Mouse (Mus musculus): ENCODE measurements around the gene Adap1. TPM values are rescaled to one million over a fixed set of nuclear protein-coding genes. Genes with fewer than 3 reads are reported as not detected.

The Adap1 gene
- polyA plus RNA-seq, 1 experiment from 2014 or later = 2.0 TPM

DNA sequence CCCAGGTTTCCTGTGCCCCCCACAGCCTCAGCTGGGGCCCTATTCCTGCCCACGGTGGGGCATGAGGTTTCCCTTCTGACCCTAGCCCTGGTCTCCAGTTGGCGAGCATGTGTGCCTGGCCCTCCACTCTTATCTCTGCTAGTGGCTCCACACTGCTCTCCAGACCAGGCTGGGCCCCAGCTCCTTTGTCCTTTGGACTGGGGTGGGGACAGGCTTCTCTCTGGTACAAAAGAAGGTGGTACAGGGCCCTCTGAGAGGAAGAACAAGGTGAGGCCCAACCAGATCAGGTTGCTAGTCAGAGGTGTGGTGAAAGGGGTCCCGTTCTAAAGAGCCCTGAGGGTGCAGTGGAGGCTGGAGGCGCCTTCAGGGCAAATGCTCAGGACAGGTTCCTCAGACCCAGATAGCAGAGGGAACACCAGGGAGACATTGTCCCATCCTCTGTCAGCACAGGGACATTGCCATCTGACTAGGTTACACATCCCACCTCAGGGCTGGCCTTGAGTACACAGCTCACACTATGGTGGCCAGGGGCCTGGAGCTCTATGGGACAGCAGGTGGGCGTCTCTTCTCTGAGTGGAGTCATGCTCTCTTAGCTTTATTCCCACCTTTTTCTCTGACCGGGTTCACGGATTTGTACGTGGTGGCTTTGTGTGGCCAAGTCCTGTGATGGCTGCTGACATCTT lies 7.3 kb upstream of the Adap1 start:
- Histone ChIP-seq H3K4me1 (replicated peaks; ENCODE audit: control insufficient read depth, insufficient read depth, low read length) (no peaks in the 10 kb centered on the region), H3K9ac (ENCODE audit: low read length) (no peak overlapping the region), H3K9me3 (ENCODE audit: control insufficient read depth, low read length) (no peaks in the 10 kb centered on the region), H3K4me3 (ENCODE audit: low read depth, low read length) (no peak overlapping the region), H3K27me3 (ENCODE audit: control insufficient read depth, insufficient read depth, low read length) (no peaks in the 10 kb centered on the region), H3K4me2 (ENCODE audit: low read depth, low read length, severe bottlenecking) (no peak overlapping the region), H3K27ac (ENCODE audit: low read depth, low read length) (no peak overlapping the region), H3K36me3 (ENCODE audit: control insufficient read depth, insufficient read depth, low read length) (peaks cover 2% of the 10 kb centered on the region)
- no peak for DNase-seq (ENCODE audit: low spot score)
- ATAC-seq (replicated peaks; ENCODE audit: low FRiP score) = no peak
- WGBS = 86% methylated on average over 8 of the region's 8 CpGs

DNA sequence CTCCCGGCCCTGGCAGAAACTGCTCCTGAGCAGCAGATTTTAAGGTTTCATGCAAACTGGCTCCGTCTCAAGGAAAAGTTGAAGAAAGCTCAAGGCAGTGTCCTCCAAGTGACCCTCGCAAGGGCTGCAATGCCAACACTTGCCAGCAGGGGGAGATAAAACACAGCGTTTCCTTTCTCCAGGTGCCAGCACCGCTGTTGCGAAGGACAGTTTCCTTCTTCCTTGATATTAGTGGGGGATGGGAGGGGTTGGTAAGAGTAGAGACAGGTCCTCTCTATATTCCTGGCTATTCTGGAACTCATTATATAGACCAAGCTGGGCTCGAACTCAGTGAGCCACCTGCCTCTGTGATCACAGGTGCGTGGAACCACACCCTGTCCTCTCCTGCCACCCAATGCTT lies 6.3 kb upstream of the Adap1 start:
- 19% methylated on average over 8 of the region's 8 CpGs for WGBS
- no peak; the same call in 1 of the 2 replicates for ATAC-seq (replicated peaks; ENCODE audit: low FRiP score)
- DNase-seq (ENCODE audit: low spot score) = peak; percentile 89

DNA sequence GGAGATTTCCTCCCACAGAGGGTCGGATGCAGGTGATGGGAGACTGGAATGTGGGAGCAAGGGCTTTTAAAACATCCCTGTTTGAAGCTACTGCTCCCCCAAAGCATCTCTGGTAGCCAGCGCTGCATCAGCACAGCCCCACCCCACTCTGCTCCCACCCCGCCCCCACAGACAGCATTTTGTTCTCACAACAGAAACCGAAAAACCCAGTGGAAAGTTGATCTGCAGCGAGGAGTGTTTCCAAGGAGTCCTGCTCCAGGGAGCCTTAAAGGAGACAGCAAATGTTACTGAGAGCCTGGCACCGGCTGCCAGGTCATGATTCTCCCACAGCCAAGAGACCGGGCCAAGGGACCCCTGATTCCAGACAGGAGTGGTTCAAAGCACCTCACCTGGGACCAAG lies 5.3 kb upstream of the Adap1 start:
- Histone ChIP-seq H3K4me3 (ENCODE audit: low read depth, low read length) (no peak overlapping the region), H3K36me3 (ENCODE audit: control insufficient read depth, insufficient read depth, low read length) (no peaks in the 10 kb centered on the region), H3K9ac (ENCODE audit: low read length) (no peak overlapping the region), H3K4me1 (replicated peaks; ENCODE audit: control insufficient read depth, insufficient read depth, low read length) (no peaks in the 10 kb centered on the region), H3K27me3 (ENCODE audit: control insufficient read depth, insufficient read depth, low read length) (peaks cover 5% of the 10 kb centered on the region), H3K27ac (ENCODE audit: low read depth, low read length) (no peak overlapping the region), H3K9me3 (ENCODE audit: control insufficient read depth, low read length) (no peaks in the 10 kb centered on the region), H3K4me2 (ENCODE audit: low read depth, low read length, severe bottlenecking) (no peak overlapping the region)
- ATAC-seq (replicated peaks; ENCODE audit: low FRiP score) = no peak
- WGBS = 71% methylated on average over 7 of the region's 7 CpGs
- no peak for DNase-seq (ENCODE audit: low spot score)

More for the DNA sequence above, 6.3 kb upstream of the Adap1 start:
- H3K36me3 ChIP-seq (ENCODE audit: control insufficient read depth, insufficient read depth, low read length) = no peaks in the 10 kb centered on the region
- no peak overlapping the region for H3K4me3 ChIP-seq (ENCODE audit: low read depth, low read length)
- no peaks in the 10 kb centered on the region for H3K4me1 ChIP-seq (replicated peaks; ENCODE audit: control insufficient read depth, insufficient read depth, low read length)
- H3K27me3 ChIP-seq (ENCODE audit: control insufficient read depth, insufficient read depth, low read length) = no peaks in the 10 kb centered on the region; the same call in 1 of the 2 replicates
- H3K9me3 ChIP-seq (ENCODE audit: control insufficient read depth, low read length) = no peaks in the 10 kb centered on the region
- no peak overlapping the region for H3K4me2 ChIP-seq (ENCODE audit: low read depth, low read length, severe bottlenecking)
- H3K27ac ChIP-seq (ENCODE audit: low read depth, low read length) = no peak overlapping the region
- no peak overlapping the region for H3K9ac ChIP-seq (ENCODE audit: low read length)

DNA sequence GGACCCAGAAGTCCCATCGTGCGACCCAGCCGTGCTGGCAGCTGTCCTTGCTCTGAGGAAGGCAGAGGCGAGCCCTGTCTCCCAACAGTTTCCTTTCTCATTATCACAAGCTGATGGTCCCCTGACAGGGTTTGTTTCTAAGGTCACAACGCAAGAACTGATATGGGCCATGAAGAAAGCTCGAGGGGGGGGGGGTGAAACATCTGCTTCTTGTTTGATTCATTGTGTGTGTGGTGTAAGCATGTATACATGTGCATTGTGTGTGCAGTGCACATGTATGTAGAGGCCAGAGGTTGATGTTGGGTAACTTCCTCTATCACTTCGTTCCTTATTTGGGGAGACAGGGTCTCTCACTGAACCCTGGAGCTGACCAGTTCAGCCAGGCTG lies 2.2 kb upstream of the Adap1 start:
- Histone ChIP-seq H3K9me3 (ENCODE audit: control insufficient read depth, low read length) (no peaks in the 10 kb centered on the region), H3K4me1 (replicated peaks; ENCODE audit: control insufficient read depth, insufficient read depth, low read length) (0 out of 2 replicates have a peak, but pooled peaks cover 3% of the 10 kb centered on the region), H3K27me3 (ENCODE audit: control insufficient read depth, insufficient read depth, low read length) (peaks cover 31% of the 10 kb centered on the region), H3K27ac (ENCODE audit: low read depth, low read length) (no peak overlapping the region), H3K4me3 (ENCODE audit: low read depth, low read length) (no peak overlapping the region), H3K9ac (ENCODE audit: low read length) (no peak overlapping the region), H3K36me3 (ENCODE audit: control insufficient read depth, insufficient read depth, low read length) (no peaks in the 10 kb centered on the region), H3K4me2 (ENCODE audit: low read depth, low read length, severe bottlenecking) (no peak overlapping the region)
- 77% methylated on average over 7 of the region's 7 CpGs for WGBS
- DNase-seq (ENCODE audit: low spot score) = no peak
- no peak for ATAC-seq (replicated peaks; ENCODE audit: low FRiP score)

DNA sequence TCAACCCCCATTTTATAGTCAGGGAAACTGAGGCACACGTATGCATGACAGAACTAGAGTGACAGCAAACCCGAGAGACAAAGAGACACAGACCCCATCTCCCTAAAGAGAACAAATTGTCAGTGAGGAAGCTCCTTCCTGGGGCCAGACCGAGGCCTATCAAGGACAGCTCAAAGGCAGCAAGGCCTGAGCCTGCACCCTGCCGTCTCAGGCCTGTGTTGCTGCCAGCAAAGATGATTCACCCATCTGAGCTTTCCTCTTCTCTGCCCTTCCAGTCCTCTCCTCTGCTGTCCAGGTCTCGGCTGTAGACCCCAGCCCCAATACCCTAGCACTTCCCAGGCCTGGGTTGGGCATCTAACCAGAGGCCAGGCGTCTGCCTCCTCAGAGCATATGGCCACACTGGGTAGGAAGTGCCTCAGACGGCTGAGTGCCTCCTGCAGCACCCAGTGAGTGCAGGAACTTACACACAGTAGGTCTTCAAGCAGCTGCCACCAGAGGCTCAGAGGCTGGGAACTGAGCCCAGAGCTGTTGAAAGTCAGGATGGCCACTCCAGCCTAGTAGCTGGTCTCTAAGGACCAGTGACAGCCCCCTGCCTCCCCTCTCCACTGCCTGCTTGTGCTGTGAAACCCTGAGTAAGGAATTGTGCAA lies 1.7 kb upstream of the Adap1 start:
- 81% methylated on average over 7 of the region's 7 CpGs for WGBS
- peaks cover 31% of the 10 kb centered on the region for H3K27me3 ChIP-seq (ENCODE audit: control insufficient read depth, insufficient read depth, low read length)
- H3K4me2 ChIP-seq (ENCODE audit: low read depth, low read length, severe bottlenecking) = no peak overlapping the region
- H3K9ac ChIP-seq (ENCODE audit: low read length) = no peak overlapping the region
- DNase-seq (ENCODE audit: low spot score) (no peak), ATAC-seq (replicated peaks; ENCODE audit: low FRiP score) (no peak)
- H3K27ac ChIP-seq (ENCODE audit: low read depth, low read length) = no peak overlapping the region
- H3K36me3 ChIP-seq (ENCODE audit: control insufficient read depth, insufficient read depth, low read length) = no peaks in the 10 kb centered on the region
- no peaks in the 10 kb centered on the region for H3K9me3 ChIP-seq (ENCODE audit: control insufficient read depth, low read length)
- no peak overlapping the region for H3K4me3 ChIP-seq (ENCODE audit: low read depth, low read length)
- 0 out of 2 replicates have a peak, but pooled peaks cover 3% of the 10 kb centered on the region for H3K4me1 ChIP-seq (replicated peaks; ENCODE audit: control insufficient read depth, insufficient read depth, low read length)

DNA sequence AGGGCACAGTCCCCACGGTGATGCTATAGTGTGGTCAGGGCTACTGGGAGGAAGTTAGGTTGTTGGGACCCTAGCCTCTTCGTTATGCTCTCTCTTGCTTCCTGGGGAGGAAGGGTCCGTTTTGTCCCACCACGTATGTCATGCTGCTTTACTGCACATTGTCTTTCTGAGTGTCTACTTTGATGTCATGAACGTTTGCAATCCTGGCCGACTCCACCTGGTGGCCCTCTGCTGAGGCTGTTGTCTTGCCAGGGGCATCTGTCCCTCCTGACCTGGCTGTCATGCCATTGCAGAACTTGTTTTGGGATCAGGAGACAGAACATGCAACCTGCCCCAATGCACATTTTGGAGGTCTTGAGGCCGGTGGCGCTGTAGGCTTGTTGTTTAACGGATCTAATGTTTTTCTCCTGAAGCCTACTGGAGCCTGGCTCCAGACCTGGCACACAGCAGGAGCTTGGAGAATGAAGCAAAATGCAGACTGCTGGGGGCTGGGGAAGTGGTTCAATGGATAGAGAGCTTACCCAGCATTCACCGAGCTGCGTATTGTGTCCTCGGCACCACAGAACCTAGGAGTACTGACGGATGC lies 782 bp upstream of the Adap1 start:
- DNase-seq (ENCODE audit: low spot score) (no peak), ATAC-seq (replicated peaks; ENCODE audit: low FRiP score) (no peak)
- no peak overlapping the region for H3K4me3 ChIP-seq (ENCODE audit: low read depth, low read length)
- WGBS = 64% methylated on average over 13 of the region's 13 CpGs
- H3K36me3 ChIP-seq (ENCODE audit: control insufficient read depth, insufficient read depth, low read length) = no peaks in the 10 kb centered on the region
- H3K4me2 ChIP-seq (ENCODE audit: low read depth, low read length, severe bottlenecking) = no peak overlapping the region
- no peak overlapping the region for H3K27ac ChIP-seq (ENCODE audit: low read depth, low read length)
- H3K27me3 ChIP-seq (ENCODE audit: control insufficient read depth, insufficient read depth, low read length) = peaks cover 31% of the 10 kb centered on the region
- H3K4me1 ChIP-seq (replicated peaks; ENCODE audit: control insufficient read depth, insufficient read depth, low read length) = 0 out of 2 replicates have a peak, but pooled peaks cover 3% of the 10 kb centered on the region
- H3K9me3 ChIP-seq (ENCODE audit: control insufficient read depth, low read length) = no peaks in the 10 kb centered on the region
- H3K9ac ChIP-seq (ENCODE audit: low read length) = no peak overlapping the region

DNA sequence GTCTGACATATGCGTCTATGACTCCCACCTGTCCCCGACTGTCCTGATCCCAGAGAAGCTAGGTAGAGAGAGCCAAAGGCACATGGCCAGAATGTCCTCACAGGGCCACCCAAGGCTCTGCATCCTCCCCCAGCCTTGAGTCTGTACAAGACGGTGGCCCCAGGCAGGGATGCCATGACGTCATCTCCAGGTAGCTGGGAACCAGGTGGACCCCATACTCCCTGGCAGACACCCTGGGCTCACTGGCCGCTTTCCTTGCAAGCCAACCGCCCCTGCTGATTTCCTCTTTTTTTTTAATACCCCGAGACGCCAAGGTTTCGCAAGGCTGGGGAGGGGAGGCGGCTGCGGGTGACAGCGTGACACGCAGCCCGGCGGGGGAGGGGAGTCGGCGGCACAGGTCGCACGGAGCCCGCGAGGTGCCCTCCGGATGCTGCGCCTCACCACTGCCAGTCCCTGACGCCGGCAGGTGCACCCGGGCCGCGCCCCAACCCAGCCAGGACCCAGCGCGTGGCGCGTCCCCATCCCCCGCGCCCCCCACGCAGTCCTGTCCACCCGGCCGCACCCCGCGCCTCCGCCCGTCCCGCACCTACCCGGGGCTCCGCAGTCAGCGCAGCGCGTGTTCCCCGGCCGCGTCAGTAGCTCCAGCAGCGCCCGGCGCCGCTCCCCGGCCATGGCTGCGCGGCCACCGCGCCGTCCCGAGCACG lies 579 bp downstream of the Adap1 start:
- H3K4me1 ChIP-seq (replicated peaks; ENCODE audit: control insufficient read depth, insufficient read depth, low read length) = 0 out of 2 replicates have a peak, but pooled peaks cover 3% of the 10 kb centered on the region
- H3K4me3 ChIP-seq (ENCODE audit: low read depth, low read length) = peak overlapping the region; percentile 67
- DNase-seq (ENCODE audit: low spot score) (peak; percentile 70), ATAC-seq (replicated peaks; ENCODE audit: low FRiP score) (peak; percentile 45; the same call in 1 of the 2 replicates)
- no peaks in the 10 kb centered on the region for H3K36me3 ChIP-seq (ENCODE audit: control insufficient read depth, insufficient read depth, low read length)
- peak overlapping the region; percentile 93 for H3K4me2 ChIP-seq (ENCODE audit: low read depth, low read length, severe bottlenecking)
- H3K27ac ChIP-seq (ENCODE audit: low read depth, low read length) = no peak overlapping the region
- 8% methylated on average over 11 of the region's 62 CpGs for WGBS
- H3K9ac ChIP-seq (ENCODE audit: low read length) = peak overlapping the region; percentile 63
- H3K9me3 ChIP-seq (ENCODE audit: control insufficient read depth, low read length) = no peaks in the 10 kb centered on the region
- H3K27me3 ChIP-seq (ENCODE audit: control insufficient read depth, insufficient read depth, low read length) = peaks cover 31% of the 10 kb centered on the region

DNA sequence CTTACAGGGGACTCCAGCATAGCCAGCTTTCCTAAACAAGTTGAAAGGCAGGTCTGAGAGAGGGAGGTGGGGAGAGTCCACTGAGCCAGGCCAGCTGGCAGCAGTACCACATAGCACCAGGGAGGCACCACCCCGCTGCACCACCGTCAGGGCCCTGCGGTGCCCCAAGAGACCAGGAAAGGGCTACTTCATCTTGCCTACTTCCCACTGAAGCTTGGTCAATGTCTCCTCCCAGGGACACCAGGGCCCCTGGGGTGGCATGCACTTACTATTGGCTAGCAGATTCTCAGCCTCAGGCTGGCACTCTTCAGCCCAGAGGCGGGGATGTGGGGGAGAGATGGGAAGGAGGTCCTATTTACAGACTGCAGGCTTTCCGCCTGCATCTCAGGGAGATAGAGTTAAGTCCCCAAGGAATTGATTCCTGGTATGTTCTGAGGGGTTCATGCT lies 1.4 kb downstream of the Adap1 start:
- DNase-seq (ENCODE audit: low spot score) (no peak), ATAC-seq (replicated peaks; ENCODE audit: low FRiP score) (no peak)
- Histone ChIP-seq H3K27me3 (ENCODE audit: control insufficient read depth, insufficient read depth, low read length) (peaks cover 31% of the 10 kb centered on the region), H3K4me1 (replicated peaks; ENCODE audit: control insufficient read depth, insufficient read depth, low read length) (0 out of 2 replicates have a peak, but pooled peaks cover 3% of the 10 kb centered on the region), H3K36me3 (ENCODE audit: control insufficient read depth, insufficient read depth, low read length) (no peaks in the 10 kb centered on the region), H3K4me3 (ENCODE audit: low read depth, low read length) (peak overlapping the region; percentile 67; the same call in 1 of the 2 replicates), H3K9ac (ENCODE audit: low read length) (no peak overlapping the region), H3K9me3 (ENCODE audit: control insufficient read depth, low read length) (no peaks in the 10 kb centered on the region), H3K4me2 (ENCODE audit: low read depth, low read length, severe bottlenecking) (no peak overlapping the region), H3K27ac (ENCODE audit: low read depth, low read length) (no peak overlapping the region)
- WGBS = 61% methylated on average over 5 of the region's 5 CpGs

Measured in forebrain, embryonic 11.5 days (tissue).